Mouse (Mus musculus): Measurements from ENCODE around the gene Cfap58. TPM values are rescaled to one million over a fixed set of nuclear protein-coding genes. Genes with fewer than 3 reads are reported as not detected.

Gene Cfap58
- polyA plus RNA-seq, 1 experiment from 2014 or later, result 0.41 TPM

DNA sequence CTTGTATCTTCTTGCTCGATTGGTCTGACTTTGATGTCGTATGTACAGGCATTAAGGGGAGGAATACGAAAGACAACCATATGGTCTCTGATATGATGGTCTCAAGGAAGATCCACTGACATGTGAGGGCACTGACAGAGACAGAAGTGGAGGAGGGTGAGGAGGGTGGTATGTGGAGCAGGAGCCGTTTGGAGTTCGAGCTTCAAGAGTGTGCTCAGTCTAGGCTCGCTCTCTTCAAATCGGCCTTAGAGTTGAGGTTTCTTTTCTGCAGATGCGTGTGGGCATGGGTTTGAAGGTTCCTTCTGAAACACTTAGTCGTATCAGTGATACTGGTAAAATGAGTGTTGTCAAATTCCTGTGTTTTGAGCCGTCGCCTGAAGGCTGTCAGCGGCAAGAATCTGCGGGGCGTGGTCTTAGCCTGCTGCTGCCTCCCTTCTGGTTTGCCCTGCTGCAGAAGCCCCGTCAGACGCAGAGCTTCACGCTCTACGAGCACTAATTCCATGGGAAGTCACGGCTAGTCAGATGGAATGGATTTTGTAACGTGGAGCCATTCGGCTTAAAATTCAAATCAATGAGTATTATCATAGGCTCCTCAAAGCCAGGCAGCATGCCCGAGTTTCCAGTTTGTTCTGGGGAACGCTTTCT, 9.5 kb downstream of the Cfap58 start:
- 53% methylated on average over 23 of the region's 23 CpGs for WGBS
- peak; percentile 20 for DNase-seq (ENCODE audit: low spot score)

DNA sequence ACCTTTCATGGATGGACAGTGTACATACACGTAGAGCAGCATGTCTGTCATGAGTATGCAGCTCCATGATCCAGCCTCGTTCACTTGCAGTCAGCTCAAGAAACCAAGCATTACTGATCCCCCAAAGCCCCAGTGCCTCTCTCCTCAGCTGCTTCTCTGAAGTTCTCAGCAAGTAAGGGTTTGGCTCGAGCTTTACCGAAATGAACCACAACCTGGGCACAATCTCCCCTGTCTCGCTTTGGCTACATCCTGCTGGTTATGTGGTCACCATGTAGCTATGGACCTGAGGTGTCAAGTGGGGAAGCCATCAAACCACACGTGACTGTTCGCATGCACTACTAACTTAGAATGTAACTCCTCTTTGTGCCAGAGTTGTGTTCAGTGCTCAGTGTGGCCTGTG, 13.5 kb downstream of the Cfap58 start:
- H3K36me3 ChIP-seq, result no peaks in the 10 kb centered on the region
- H3K4me1 ChIP-seq (replicated peaks), result peaks cover 15% of the 10 kb centered on the region
- no peaks in the 10 kb centered on the region for H3K27me3 ChIP-seq (ENCODE audit: insufficient read depth, poor library complexity, severe bottlenecking)
- WGBS, result 91% methylated on average over 7 of the region's 7 CpGs
- no peak for DNase-seq (ENCODE audit: low spot score)
- H3K27ac ChIP-seq, result no peak overlapping the region
- no peak overlapping the region for H3K4me3 ChIP-seq
- no peaks in the 10 kb centered on the region for H3K9me3 ChIP-seq

More for the DNA sequence above, 9.5 kb downstream of the Cfap58 start:
- H3K9me3 ChIP-seq, result no peaks in the 10 kb centered on the region
- H3K4me1 ChIP-seq (replicated peaks), result peaks cover 9% of the 10 kb centered on the region
- H3K4me3 ChIP-seq, result no peak overlapping the region
- no peaks in the 10 kb centered on the region for H3K36me3 ChIP-seq
- no peaks in the 10 kb centered on the region for H3K27me3 ChIP-seq (ENCODE audit: insufficient read depth, poor library complexity, severe bottlenecking)
- H3K27ac ChIP-seq, result no peak overlapping the region

- 69% methylated on average over 9 of the region's 9 CpGs for WGBS
- Histone ChIP-seq H3K36me3 (no peaks in the 10 kb centered on the region), H3K4me3 (no peak overlapping the region), H3K9me3 (no peaks in the 10 kb centered on the region), H3K27me3 (ENCODE audit: insufficient read depth, poor library complexity, severe bottlenecking) (no peaks in the 10 kb centered on the region), H3K27ac (peak overlapping the region; percentile 12; the same call in 1 of the 2 replicates), H3K4me1 (replicated peaks) (0 out of 2 replicates have a peak, but pooled peaks cover 7% of the 10 kb centered on the region)
- no peak for DNase-seq (ENCODE audit: low spot score)
Observed at GRCm38 (mm10) chr19:47953169-47953568, 15.7 kb downstream of the Cfap58 start.

GRCm38 (mm10) chr19:47958181-47958580, 20.7 kb downstream of the Cfap58 start:
- H3K4me1 ChIP-seq (replicated peaks), result 0 out of 2 replicates have a peak, but pooled peaks cover under 1% of the 10 kb centered on the region
- no peaks in the 10 kb centered on the region for H3K9me3 ChIP-seq
- no peak overlapping the region for H3K4me3 ChIP-seq
- no peak overlapping the region for H3K27ac ChIP-seq
- no peaks in the 10 kb centered on the region for H3K27me3 ChIP-seq (ENCODE audit: insufficient read depth, poor library complexity, severe bottlenecking)
- no peaks in the 10 kb centered on the region for H3K36me3 ChIP-seq
- 85% methylated on average over 13 of the region's 13 CpGs for WGBS
- DNase-seq (ENCODE audit: low spot score), result no peak

GRCm38 (mm10) chr19:47968993-47969659, 31.7 kb downstream of the Cfap58 start:
- Histone ChIP-seq H3K4me1 (replicated peaks) (peaks cover 17% of the 10 kb centered on the region), H3K9me3 (peaks cover 4% of the 10 kb centered on the region; the same call in 1 of the 2 replicates), H3K4me3 (no peak overlapping the region), H3K36me3 (no peaks in the 10 kb centered on the region), H3K27ac (peak overlapping the region; percentile 69), H3K27me3 (ENCODE audit: insufficient read depth, poor library complexity, severe bottlenecking) (no peaks in the 10 kb centered on the region)
- DNase-seq (ENCODE audit: low spot score), result peak; percentile 43
- WGBS, result 48% methylated on average over 17 of the region's 17 CpGs

DNA sequence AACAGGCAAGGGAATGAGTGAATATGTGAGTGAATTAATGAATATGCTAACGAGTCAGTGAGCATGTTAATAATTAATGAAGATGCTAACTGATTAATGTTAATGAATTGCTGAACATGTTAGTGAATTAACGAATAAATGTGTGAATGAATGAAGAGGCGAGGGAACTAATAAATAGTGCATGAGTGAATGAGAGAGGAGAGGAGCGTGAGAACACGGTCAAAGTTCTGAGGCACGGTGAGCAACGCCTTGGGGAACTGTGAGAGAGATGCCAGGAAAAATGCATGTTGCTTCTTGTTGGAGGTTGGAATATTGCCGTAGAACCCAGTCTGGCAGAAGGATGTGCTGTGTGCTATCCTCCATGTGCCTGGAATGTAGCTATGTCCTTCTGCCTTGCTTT, 33.6 kb downstream of the Cfap58 start:
- no peak overlapping the region for H3K4me3 ChIP-seq
- no peak overlapping the region for H3K27ac ChIP-seq
- H3K36me3 ChIP-seq, result no peaks in the 10 kb centered on the region
- 90% methylated on average over 8 of the region's 8 CpGs for WGBS
- H3K4me1 ChIP-seq (replicated peaks), result peaks cover 17% of the 10 kb centered on the region
- no peaks in the 10 kb centered on the region for H3K9me3 ChIP-seq
- DNase-seq (ENCODE audit: low spot score), result no peak
- no peaks in the 10 kb centered on the region for H3K27me3 ChIP-seq (ENCODE audit: insufficient read depth, poor library complexity, severe bottlenecking)

- H3K4me3 ChIP-seq, result no peak overlapping the region
- no peaks in the 10 kb centered on the region for H3K9me3 ChIP-seq
- H3K36me3 ChIP-seq, result no peaks in the 10 kb centered on the region
- 76% methylated on average over 15 of the region's 15 CpGs for WGBS
- H3K27me3 ChIP-seq (ENCODE audit: insufficient read depth, poor library complexity, severe bottlenecking), result no peaks in the 10 kb centered on the region
- H3K4me1 ChIP-seq (replicated peaks), result peaks cover 12% of the 10 kb centered on the region; the same call in 1 of the 2 replicates
- no peak overlapping the region; the same call in 1 of the 2 replicates for H3K27ac ChIP-seq
- DNase-seq (ENCODE audit: low spot score), result no peak
Observed at GRCm38 (mm10) chr19:47978109-47978701, 40.7 kb downstream of the Cfap58 start.

DNA sequence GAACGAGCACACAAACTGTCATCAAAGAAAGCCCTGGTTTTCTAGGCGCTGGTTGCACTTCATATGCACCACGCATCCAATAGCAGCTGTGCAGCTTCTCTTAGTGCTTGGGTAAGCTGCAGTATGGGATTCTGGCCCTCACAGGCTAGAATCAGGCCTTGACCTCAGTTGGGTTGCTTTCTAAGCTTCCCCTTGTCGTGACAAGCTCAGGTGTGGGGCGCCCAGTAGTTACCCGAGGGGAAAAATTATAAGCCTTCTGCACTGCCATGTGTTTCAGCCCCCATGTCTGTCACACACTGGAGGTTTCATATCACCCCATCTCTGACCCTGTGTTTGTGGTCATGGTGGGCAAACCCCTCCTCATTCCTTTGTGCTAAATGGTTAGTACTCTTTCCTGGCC, 42.0 kb downstream of the Cfap58 start:
- Histone ChIP-seq H3K27me3 (ENCODE audit: insufficient read depth, poor library complexity, severe bottlenecking) (no peaks in the 10 kb centered on the region), H3K4me1 (replicated peaks) (peaks cover 12% of the 10 kb centered on the region; the same call in 1 of the 2 replicates), H3K36me3 (no peaks in the 10 kb centered on the region), H3K27ac (no peak overlapping the region), H3K9me3 (no peaks in the 10 kb centered on the region), H3K4me3 (no peak overlapping the region)
- DNase-seq (ENCODE audit: low spot score), result no peak
- 89% methylated on average over 6 of the region's 6 CpGs for WGBS

DNA sequence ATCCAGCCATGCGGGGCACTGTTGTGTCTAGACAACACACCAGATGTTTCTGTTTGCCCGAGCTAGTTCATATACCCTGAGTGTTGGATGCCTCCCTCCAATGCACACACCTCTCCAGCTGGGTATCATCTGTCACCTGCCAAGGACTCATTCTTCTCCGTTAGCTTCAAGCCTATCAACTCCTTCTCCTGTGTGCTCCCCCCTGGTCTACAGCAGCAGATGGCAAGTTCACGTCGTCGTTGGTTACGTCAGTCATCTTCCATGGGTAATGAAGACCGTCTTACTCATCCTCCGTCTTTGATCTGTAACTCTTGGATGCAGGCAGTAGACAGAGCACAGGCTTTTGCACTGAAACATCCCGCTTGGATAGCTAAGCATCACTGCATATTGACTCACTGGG, 42.8 kb downstream of the Cfap58 start:
- H3K4me1 ChIP-seq (replicated peaks), result peaks cover 12% of the 10 kb centered on the region; the same call in 1 of the 2 replicates

DNA sequence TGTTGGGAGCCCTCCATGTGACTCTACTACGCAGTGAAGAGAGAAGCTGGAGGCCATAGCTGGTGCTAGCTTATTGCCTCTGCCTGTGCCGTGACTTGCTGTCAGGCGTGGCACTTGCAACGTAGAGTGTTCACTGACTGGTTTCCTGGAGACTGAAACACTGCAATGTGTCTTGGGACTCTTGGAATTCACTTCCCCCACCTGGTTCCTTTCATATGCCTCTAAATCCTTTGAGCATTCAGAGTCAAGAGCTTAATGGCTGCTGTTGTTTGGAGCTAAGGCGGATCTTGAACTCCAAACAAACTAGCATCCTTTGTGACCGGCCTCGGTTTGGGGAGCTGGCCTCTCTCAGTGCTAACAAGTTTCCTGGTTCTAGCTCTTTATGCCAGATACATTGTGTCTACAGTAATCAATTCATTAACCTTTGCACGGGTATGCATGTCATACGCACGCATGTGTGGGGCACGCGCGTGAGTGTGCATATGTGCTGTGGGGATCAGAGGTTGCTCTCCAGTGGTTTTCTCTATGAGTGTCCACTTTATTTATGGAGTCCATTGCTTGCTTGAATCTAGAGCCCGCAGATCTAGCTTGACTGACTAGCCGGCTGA, 48.2 kb downstream of the Cfap58 start:
- DNase-seq (ENCODE audit: low spot score), result no peak
- no peak overlapping the region for H3K4me3 ChIP-seq
- no peaks in the 10 kb centered on the region for H3K27me3 ChIP-seq (ENCODE audit: insufficient read depth, poor library complexity, severe bottlenecking)
- peaks cover 8% of the 10 kb centered on the region; the same call in 1 of the 2 replicates for H3K4me1 ChIP-seq (replicated peaks)
- no peak overlapping the region for H3K27ac ChIP-seq
- WGBS, result 92% methylated on average over 15 of the region's 15 CpGs
- no peaks in the 10 kb centered on the region for H3K9me3 ChIP-seq
- no peaks in the 10 kb centered on the region for H3K36me3 ChIP-seq

More for the DNA sequence above, 42.8 kb downstream of the Cfap58 start:
- Histone ChIP-seq H3K4me3 (no peak overlapping the region), H3K27me3 (ENCODE audit: insufficient read depth, poor library complexity, severe bottlenecking) (no peaks in the 10 kb centered on the region), H3K9me3 (no peaks in the 10 kb centered on the region), H3K27ac (no peak overlapping the region), H3K36me3 (no peaks in the 10 kb centered on the region)
- no peak for DNase-seq (ENCODE audit: low spot score)
- 77% methylated on average over 10 of the region's 10 CpGs for WGBS

- H3K27me3 ChIP-seq (ENCODE audit: insufficient read depth, poor library complexity, severe bottlenecking), result no peaks in the 10 kb centered on the region
- peaks cover 8% of the 10 kb centered on the region; the same call in 1 of the 2 replicates for H3K4me1 ChIP-seq (replicated peaks)
- no peaks in the 10 kb centered on the region for H3K36me3 ChIP-seq
- no peaks in the 10 kb centered on the region for H3K9me3 ChIP-seq
- H3K27ac ChIP-seq, result no peak overlapping the region
- H3K4me3 ChIP-seq, result no peak overlapping the region
- no peak for DNase-seq (ENCODE audit: low spot score)
- 87% methylated on average over 11 of the region's 11 CpGs for WGBS
Observed at GRCm38 (mm10) chr19:47987986-47988385, 50.5 kb downstream of the Cfap58 start.

DNA sequence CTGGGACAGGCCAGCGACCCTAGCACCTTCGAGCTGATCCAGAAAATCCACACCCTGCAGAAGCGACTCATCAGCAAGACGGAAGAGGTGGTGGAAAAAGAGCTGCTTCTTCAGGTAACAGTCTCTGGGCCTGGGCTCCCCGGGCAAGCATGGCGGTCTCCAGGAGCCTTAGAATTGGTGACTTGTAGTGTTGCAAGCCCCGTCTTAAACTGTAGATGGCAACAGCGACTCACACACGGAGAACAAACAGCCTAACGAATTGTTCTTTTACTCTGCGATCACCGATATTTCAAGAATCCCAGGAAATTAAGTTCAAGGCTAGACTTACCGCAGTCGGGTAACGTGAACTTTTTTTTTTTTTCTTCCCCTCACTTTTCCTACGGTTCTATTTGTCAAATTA, 51.0 kb downstream of the Cfap58 start:
- no peaks in the 10 kb centered on the region for H3K9me3 ChIP-seq
- 38% methylated on average over 16 of the region's 16 CpGs for WGBS
- peak; percentile 42 for DNase-seq (ENCODE audit: low spot score)
- no peak overlapping the region for H3K4me3 ChIP-seq
- peaks cover 8% of the 10 kb centered on the region; the same call in 1 of the 2 replicates for H3K4me1 ChIP-seq (replicated peaks)
- no peak overlapping the region for H3K27ac ChIP-seq
- H3K27me3 ChIP-seq (ENCODE audit: insufficient read depth, poor library complexity, severe bottlenecking), result no peaks in the 10 kb centered on the region
- no peaks in the 10 kb centered on the region for H3K36me3 ChIP-seq
